Mouse (Mus musculus) kidney, postnatal 4 days (tissue): Measurements from ENCODE around the gene Nsl1.
"Not testable (repeated sequence)": the region's sequence is repeated elsewhere in the genome, so short reads cannot be mapped to it uniquely, and the experiment has no call there.

Experiments used
- DNase-seq, 2 experiments: peaks; one replicate each; pipeline ENCODE4 v3.0.0; 2021; ENCODE audit warnings: mixed read lengths in 2 of 2

The Nsl1 gene

GRCm38 (mm10) chr1:191062781-191063485 is at the start of gene Nsl1, which contains the start of gene Tatdn3:
TSS of gene Nsl1 (plus strand) at chr1:191063012.
TSS of gene Tatdn3 (minus strand) at chr1:191062932.
- DNase-seq = peak; percentile 93 to 94

DNA sequence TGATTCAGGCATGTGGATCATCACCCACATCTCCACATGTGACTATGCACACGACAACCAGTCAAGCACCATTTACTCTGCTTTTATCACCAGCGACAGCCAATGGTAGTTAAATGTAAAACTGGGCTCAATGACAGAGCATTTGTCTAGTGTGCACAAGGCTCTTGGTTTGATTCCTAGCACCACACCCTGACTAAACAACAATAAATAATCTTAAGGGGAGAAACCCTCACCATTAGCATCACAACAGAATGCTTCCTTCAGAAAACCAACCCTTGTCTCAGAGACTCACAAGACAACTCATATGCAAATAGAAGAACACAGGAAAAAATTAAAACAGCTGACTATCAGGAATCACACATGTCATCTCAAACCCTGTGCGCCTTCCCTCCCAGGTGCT is 48.5 kb upstream of the Nsl1 start:
- no peak for DNase-seq

GRCm38 (mm10) chr1:191019803-191020202 is 43.0 kb upstream of the Nsl1 start:
- DNase-seq = no peak

DNA sequence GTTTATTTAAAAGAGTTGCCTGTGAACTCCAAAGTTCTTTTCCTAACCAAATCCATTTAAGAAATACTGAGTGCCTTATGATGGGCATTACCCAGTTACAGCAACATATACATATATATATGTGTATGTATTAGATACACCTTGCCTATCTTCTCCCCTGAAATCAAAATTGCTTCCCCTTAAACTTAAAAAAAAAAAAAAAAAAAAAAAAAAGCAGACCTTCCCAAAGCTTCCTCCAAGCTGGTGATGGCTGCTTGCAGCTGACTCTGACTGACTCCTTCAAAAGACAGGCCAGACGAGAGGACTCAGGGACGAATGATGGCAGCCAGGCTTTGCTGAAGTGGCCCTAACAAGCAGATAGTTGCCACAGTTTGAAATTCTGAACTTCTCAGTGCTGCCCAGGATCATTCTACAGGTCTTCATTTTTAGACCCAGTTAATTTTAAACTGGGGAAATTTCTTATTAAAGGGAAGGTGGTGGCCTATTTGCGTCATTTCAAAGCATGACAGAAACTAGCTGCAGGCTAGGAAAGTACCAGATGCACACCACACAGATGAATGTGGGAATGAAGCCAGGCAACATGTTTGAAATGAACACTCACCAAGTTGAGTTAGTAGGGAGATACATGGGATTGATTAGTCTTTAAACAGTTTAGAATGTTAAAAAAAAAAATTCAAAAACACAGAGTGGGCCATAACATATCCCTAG is 42.4 kb upstream of the Nsl1 start:
- no peak for DNase-seq

DNA sequence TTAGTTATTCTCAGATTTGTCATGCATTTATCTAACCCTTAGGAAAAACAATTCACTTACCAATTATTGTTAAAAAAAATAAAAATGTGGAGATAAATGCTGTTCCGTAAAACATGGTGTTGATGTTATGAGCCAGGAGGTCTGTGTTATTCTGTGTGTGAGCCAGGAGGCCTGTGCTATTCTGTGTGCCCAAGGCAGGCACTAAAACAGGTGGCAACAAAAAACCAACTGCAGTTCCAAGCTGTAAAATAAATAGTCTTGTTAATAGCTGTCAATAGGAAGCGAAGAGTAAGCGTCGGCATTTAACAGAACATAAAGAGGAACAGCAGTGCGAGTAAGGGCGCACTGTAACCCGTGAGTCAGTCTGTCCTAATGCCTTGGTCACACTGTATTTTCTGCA is 41.8 kb upstream of the Nsl1 start:
- no peak for DNase-seq

GRCm38 (mm10) chr1:191023140-191023539 is 39.7 kb upstream of the Nsl1 start:
- DNase-seq = no peak

DNA sequence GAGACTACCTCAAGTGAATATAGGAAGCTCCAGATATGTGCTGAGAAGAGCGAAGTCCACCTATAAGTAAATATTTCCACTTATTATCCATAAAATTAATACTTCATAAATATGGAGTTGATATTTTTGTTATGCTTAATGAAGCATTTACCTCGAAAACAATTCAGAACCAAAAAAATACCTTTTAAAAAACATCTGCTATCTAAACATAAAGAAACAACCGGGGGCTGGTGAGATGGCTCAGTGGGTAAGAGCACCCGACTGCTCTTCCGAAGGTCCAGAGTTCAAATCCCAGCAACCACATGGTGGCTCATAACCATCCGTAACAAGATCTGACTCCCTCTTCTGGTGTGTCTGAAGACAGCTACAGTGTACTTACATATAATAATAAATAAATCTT is 39.0 kb upstream of the Nsl1 start:
- not testable (repeated sequence) for DNase-seq

- DNase-seq = peak in 1 of 2 experiments; percentile 8
Observed at GRCm38 (mm10) chr1:191025016-191026012, 37.5 kb upstream of the Nsl1 start.

- peak; percentile 99 to 100 for DNase-seq
Observed at GRCm38 (mm10) chr1:191026021-191026713, 36.6 kb upstream of the Nsl1 start, which contains the start of gene Flvcr1. TSS of gene Flvcr1 (minus strand) at chr1:191026158.

DNA sequence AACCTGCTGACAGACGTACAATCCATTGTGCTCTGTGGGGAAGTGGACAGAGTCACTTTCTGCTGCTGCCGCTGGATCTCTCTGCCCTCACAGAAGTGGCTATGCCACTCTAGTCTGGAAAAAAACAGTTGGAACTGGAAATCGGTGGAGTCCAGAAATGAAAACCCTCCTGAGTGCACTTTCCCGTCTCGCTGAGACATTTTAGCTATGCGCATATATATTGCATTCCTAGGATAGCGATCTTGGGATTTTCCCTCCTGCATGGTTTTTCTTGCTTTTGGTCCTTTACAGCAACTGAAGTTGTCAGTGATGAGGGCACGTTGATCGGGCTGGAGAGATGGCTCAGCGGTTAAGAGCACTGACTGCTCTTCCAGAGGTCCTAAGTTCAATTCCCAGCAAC is 32.6 kb upstream of the Nsl1 start:
- DNase-seq = peak in 1 of 2 experiments; percentile 16

DNA sequence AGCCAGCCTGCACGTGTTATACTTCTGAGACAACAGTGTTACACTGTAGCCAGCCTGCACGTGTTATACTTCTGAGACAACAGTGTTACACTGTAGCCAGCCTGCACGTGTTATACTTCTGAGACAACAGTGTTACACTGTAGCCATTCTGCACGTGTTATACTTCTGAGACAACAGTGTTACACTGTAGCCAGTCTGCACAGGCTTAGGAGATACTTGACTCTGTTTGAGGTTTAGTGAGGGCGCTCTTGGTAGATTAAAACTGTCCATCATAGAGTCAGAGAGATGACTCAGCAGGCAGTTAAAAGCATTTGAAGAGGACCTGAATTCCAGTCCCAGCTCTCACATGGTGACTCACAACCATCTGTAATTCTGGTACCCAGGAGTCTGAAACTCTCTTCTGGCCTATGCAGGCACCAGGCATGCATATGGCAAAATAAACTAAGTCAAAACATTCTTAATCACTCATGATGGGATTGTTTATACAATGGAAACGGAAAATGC is 31.8 kb upstream of the Nsl1 start:
- not testable (repeated sequence) for DNase-seq

DNA sequence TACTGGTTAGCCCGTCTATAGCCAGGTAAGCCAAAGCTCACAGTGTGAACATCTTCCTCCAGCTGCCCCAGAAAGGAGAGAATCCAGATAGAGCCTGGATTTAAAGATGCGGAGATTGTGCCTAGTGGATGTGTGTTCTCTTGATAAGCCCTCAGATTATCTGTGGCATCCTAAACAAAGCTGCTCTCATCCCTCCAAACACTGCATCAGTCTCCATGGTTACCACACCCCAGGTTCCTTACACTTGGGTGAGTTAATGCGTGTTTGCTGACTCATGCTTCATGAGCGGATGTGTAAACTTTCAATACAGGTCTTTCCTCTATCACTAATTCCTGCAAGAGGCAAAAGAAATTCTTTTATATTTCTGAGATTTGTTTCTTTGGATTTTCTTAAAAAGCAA is 27.2 kb upstream of the Nsl1 start:
- DNase-seq = no peak

DNA sequence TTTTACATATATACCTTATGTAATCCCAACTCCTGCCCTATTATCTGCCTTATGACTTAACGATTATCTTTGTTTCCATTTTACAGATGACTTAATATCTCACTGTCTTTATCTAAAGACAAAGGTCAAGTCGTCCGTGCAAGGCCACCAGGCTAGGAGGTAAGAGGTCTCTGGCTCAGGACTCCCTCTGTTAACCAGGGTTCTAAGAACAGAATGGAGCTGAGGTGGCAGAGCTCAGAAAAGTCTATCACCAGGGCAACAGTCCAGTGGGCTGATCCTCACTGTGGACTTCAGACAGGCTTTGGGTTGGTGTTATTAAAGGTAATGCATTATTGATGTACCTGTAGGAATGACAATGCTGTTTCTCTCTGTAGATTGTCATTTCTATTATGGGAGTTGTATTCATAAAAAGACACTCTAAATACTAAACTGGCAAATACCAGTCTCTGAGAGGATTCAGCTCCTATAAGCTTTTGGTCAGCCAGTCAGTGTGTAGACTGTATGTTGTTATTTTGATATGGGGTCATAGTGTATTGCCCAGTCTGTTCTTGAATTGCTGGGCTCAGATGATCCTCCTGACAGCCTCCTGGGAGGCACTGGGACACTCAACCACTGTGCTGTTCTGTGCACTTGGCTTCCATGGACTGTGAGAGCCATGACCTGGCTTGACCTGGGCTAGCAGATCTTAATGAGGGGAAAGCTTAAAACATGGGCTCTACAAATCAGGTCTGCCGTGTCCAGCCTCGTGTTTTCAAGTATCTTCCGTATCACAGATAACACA is 26.1 kb upstream of the Nsl1 start, which contains the start of gene Spata45:
Spata45 (plus strand) TSS at position 86 of the 781 bp plus-strand sequence.
- no peak for DNase-seq

- no peak for DNase-seq
Observed at GRCm38 (mm10) chr1:191037999-191038398, 24.8 kb upstream of the Nsl1 start.

DNA sequence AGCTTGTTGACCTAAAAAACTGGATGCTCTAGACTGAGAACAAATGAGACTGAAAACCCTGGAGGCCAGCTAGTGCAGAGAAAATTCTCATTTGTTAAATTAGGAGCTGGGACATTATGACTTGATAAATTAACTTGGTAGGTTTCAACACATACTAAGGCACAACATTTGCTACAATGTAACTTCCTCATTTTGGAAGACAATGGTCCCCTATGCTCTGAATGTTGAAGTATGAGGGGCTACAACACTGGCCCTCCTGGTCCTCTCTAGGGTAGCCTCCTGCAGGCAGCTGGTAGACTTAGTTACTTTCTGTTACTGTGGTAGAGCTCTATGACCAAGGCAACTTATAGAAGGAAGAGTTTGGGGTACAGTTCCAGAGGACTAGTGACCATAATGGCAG is 21.5 kb upstream of the Nsl1 start:
- no peak for DNase-seq

- no peak for DNase-seq
Observed at GRCm38 (mm10) chr1:191042106-191042505, 20.7 kb upstream of the Nsl1 start.

DNA sequence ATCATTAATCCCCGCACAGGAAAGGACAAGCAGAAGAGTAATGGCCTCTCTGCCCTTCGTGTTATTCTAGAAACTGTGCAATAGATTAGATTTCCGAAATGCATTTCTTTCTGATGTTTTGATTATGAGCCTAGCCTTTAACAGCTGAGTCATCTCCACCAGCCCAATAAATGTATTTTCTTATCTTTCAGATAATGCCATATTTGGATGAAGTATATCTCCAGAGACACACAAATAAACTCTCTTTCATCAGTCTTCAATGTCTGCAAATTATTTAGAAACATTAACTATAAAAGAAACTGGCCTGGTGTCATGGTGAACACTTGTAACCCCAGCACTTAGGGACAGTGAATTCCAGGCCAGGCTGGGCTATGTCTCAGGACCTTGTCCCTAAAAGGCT is 20.1 kb upstream of the Nsl1 start:
- peak; percentile 22 to 38 for DNase-seq

DNA sequence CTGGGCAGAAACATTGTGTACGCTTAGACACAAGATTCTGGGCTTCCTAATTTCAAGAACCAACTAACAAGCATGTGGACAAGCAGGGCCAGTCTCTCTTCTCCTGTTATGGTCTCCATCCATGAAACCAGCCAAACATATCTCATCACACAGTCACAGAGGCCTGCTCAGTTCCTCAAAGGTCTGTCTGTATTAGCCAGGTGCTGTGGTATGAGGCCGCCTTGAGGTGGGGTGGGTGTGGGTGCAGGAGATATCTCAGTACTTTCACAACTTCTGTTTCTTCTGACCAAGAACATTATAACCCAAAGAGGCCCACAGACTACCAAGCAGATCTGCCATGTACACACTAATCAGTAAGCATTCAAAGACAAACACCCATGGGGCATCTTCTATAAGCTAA is 17.5 kb upstream of the Nsl1 start:
- no peak for DNase-seq

DNA sequence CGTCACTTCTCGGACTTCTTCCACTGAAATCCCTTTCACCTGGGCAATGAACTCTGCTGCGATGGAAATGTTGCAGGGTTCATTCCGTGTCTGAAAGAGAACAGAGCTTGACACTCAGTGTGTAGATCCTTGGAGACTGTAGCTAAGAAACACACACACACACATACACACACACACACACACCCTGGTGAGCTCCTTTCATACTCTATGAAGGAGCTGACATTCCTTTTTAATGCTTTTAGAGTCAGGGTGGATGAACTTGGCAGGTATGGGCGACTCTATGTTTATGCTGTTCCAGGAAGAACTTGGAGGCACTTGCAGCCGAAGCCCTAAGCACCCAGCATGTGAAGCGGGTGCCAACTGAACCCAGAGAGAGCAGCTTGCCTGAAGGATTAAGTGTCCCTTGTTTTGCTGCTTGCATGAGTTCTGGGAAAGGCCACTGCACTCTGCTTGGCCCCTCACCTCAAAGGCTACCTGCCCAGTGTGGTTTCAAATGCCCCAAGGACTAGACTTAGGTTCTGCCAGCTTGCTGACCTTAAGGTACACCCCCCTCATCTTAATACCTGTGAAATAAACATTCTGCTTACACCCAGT is 16.5 kb upstream of the Nsl1 start:
- DNase-seq = no peak

GRCm38 (mm10) chr1:191053555-191053954 is 9.3 kb upstream of the Nsl1 start:
- DNase-seq = no peak
